Mouse (Mus musculus): ENCODE measurements around the gene Ybx2.
"Not testable (repeated sequence)": the region's sequence is repeated elsewhere in the genome, so short reads cannot be mapped to it uniquely, and the experiment has no call there.

The Ybx2 gene

GRCm38 (mm10) chr11:69953267-69953915 is 17.8 kb downstream of the Ybx2 start:
- ATAC-seq (ENCODE audit: insufficient number of reproducible peaks, low FRiP score, low TSS enrichment), result no peak

GRCm38 (mm10) chr11:69955618-69956017 is 20.0 kb downstream of the Ybx2 start:
- ATAC-seq (ENCODE audit: insufficient number of reproducible peaks, low FRiP score, low TSS enrichment), result not testable (repeated sequence)

GRCm38 (mm10) chr11:69956218-69956617 is 20.6 kb downstream of the Ybx2 start:
- no peak for ATAC-seq (ENCODE audit: insufficient number of reproducible peaks, low FRiP score, low TSS enrichment)

- ATAC-seq (ENCODE audit: insufficient number of reproducible peaks, low FRiP score, low TSS enrichment), result no peak
Observed at GRCm38 (mm10) chr11:69960616-69961015, 25.0 kb downstream of the Ybx2 start.

- ATAC-seq (ENCODE audit: insufficient number of reproducible peaks, low FRiP score, low TSS enrichment), result no peak
Observed at GRCm38 (mm10) chr11:69961841-69962240, 26.2 kb downstream of the Ybx2 start.

GRCm38 (mm10) chr11:69964650-69965270 is 29.2 kb downstream of the Ybx2 start, which contains the start of gene Cldn7:
Gene Cldn7, plus strand, starts transcription at chr11:69964779.
- ATAC-seq (ENCODE audit: insufficient number of reproducible peaks, low FRiP score, low TSS enrichment), result no peak

GRCm38 (mm10) chr11:69965271-69966005 is 29.8 kb downstream of the Ybx2 start:
- no peak for ATAC-seq (ENCODE audit: insufficient number of reproducible peaks, low FRiP score, low TSS enrichment)

GRCm38 (mm10) chr11:69966006-69966859 is 30.6 kb downstream of the Ybx2 start:
- no peak for ATAC-seq (ENCODE audit: insufficient number of reproducible peaks, low FRiP score, low TSS enrichment)

- no peak for ATAC-seq (ENCODE audit: insufficient number of reproducible peaks, low FRiP score, low TSS enrichment)
Observed at GRCm38 (mm10) chr11:69966860-69967517, 31.4 kb downstream of the Ybx2 start.

GRCm38 (mm10) chr11:69968793-69969192 is 33.2 kb downstream of the Ybx2 start:
- ATAC-seq (ENCODE audit: insufficient number of reproducible peaks, low FRiP score, low TSS enrichment), result no peak

- no peak for ATAC-seq (ENCODE audit: insufficient number of reproducible peaks, low FRiP score, low TSS enrichment)
Observed at GRCm38 (mm10) chr11:69970222-69970621, 34.6 kb downstream of the Ybx2 start.

- ATAC-seq (ENCODE audit: insufficient number of reproducible peaks, low FRiP score, low TSS enrichment), result no peak
Observed at GRCm38 (mm10) chr11:69970775-69971174, 35.2 kb downstream of the Ybx2 start.

- ATAC-seq (ENCODE audit: insufficient number of reproducible peaks, low FRiP score, low TSS enrichment), result no peak
Observed at GRCm38 (mm10) chr11:69974907-69975306, 39.3 kb downstream of the Ybx2 start.

- no peak for ATAC-seq (ENCODE audit: insufficient number of reproducible peaks, low FRiP score, low TSS enrichment)
Observed at GRCm38 (mm10) chr11:69976271-69976670, 40.7 kb downstream of the Ybx2 start.

- ATAC-seq (ENCODE audit: insufficient number of reproducible peaks, low FRiP score, low TSS enrichment), result 0 out of 2 replicates have a peak, but pooled peaks have one; percentile 11
Observed at GRCm38 (mm10) chr11:69979827-69980195, 44.2 kb downstream of the Ybx2 start.

GRCm38 (mm10) chr11:69980196-69981140 is 44.9 kb downstream of the Ybx2 start:
- ATAC-seq (ENCODE audit: insufficient number of reproducible peaks, low FRiP score, low TSS enrichment), result peak; percentile 91

- no peak for ATAC-seq (ENCODE audit: insufficient number of reproducible peaks, low FRiP score, low TSS enrichment)
Observed at GRCm38 (mm10) chr11:69981141-69981762, 45.7 kb downstream of the Ybx2 start, which contains the start of gene Ctdnep1. Gene Ctdnep1, plus strand, starts transcription at chr11:69981156.

GRCm38 (mm10) chr11:69982225-69982624 is 46.6 kb downstream of the Ybx2 start, which contains the start of gene Elp5:
Gene Elp5, minus strand, starts transcription at chr11:69982517.
- no peak for ATAC-seq (ENCODE audit: insufficient number of reproducible peaks, low FRiP score, low TSS enrichment)
